In the genomic region with DNA sequence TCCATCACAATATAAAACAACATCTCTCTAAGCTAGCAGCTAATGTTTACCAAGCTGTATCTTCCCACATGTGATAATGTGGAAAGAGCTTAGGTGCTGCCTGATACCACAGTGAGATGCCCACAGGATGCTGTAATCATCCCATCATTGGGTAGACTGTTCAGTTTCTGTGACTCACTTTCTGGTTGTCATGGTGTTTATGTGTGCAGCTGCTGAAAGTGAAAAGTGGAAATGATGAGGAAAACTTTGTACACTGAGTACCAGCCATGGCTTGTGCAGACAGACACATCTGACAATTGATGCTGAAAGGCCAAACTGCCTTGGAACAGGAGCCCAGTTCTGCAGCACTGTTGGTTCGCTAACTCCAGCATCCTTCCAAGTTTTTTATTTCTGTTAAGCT, we compare ENCODE assay signal across 21 mouse cellular contexts.
"Had no signal": no experiment of that assay in that cellular context is flagged by ENCODE, and none has a peak within 500 bp of the region (broad histone marks: within the 10 kb centered on the region; RNA-seq: fewer than 3 reads in every experiment).

No protein-coding gene starts in this region.

- H3K27me3 ChIP-seq: limb, embryonic 13.5 days; liver, embryonic 12.5 days; liver, embryonic 15.5 days; lung, embryonic 15.5 days; midbrain, embryonic 12.5 days; midbrain, embryonic 15.5 days; neural tube, embryonic 13.5 days had no signal

- DNase-seq: kidney, adult 18-20 months; kidney, adult 9 months; kidney, postnatal 14 days; kidney, postnatal 4 days; layer of hippocampus, adult 9-11 months; layer of hippocampus, postnatal 36 days; liver; lung, adult 18-20 months; lung, postnatal 14 days; lung, postnatal 4 days; thymus, adult 18-20 months; thymus, postnatal 36 days had no signal

- ATAC-seq: liver, embryonic 12.5 days; midbrain, embryonic 15.5 days had no signal

- H3K27ac ChIP-seq: limb, embryonic 10.5 days; limb, embryonic 13.5 days; liver, embryonic 12.5 days; liver, embryonic 15.5 days; lung, embryonic 15.5 days; midbrain, embryonic 12.5 days; midbrain, embryonic 15.5 days; neural tube, embryonic 13.5 days had no signal

- H3K36me3 ChIP-seq: limb, embryonic 10.5 days; limb, embryonic 13.5 days; liver, embryonic 12.5 days; liver, embryonic 15.5 days; lung, embryonic 15.5 days; midbrain, embryonic 12.5 days; midbrain, embryonic 15.5 days had no signal

- H3K4me2 ChIP-seq: limb, embryonic 13.5 days; liver, embryonic 12.5 days; liver, embryonic 15.5 days; lung, embryonic 15.5 days; midbrain, embryonic 12.5 days; midbrain, embryonic 15.5 days; neural tube, embryonic 13.5 days had no signal

- H3K4me3 ChIP-seq: limb, embryonic 10.5 days; limb, embryonic 13.5 days; liver, embryonic 12.5 days; liver, embryonic 15.5 days; lung, embryonic 15.5 days; midbrain, embryonic 12.5 days; midbrain, embryonic 15.5 days; myocyte; neural tube, embryonic 13.5 days had no signal

- H3K9ac ChIP-seq: limb, embryonic 13.5 days; liver, embryonic 12.5 days; liver, embryonic 15.5 days; lung, embryonic 15.5 days; midbrain, embryonic 12.5 days; midbrain, embryonic 15.5 days; neural tube, embryonic 13.5 days had no signal

- H3K4me1 ChIP-seq: limb, embryonic 10.5 days; limb, embryonic 13.5 days; liver, embryonic 12.5 days; lung, embryonic 15.5 days; midbrain, embryonic 12.5 days; midbrain, embryonic 15.5 days; neural tube, embryonic 13.5 days had no signal

- H3K9me3 ChIP-seq: limb, embryonic 10.5 days; limb, embryonic 13.5 days; liver, embryonic 12.5 days; liver, embryonic 15.5 days; lung, embryonic 15.5 days; midbrain, embryonic 12.5 days; midbrain, embryonic 15.5 days; neural tube, embryonic 13.5 days had no signal
